Mouse (Mus musculus) kidney, adult 2 months (tissue): ENCODE data around the gene Abcc6. TPM values are rescaled to one million over a fixed set of nuclear protein-coding genes. Genes with fewer than 3 reads are reported as not detected.

Experiments
- DNase-seq: peaks from one replicate; pipeline ENCODE4 v3.0.0; 2021
- H3K27ac ChIP-seq: fragments of 200-500 bp; 2 replicates; pipeline ENCODE4 v1.5.1; 2012; ENCODE audit warnings: low read depth, low read length, control low read depth, inconsistent platforms; ENCODE audit not compliant: insufficient read depth
- H3K27me3 ChIP-seq: fragments of 200-500 bp; replicated peaks from 2 replicates; pipeline ENCODE4 v1.6.1; 2012; ENCODE audit warnings: mild to moderate bottlenecking, moderate library complexity, low read length, inconsistent platforms; ENCODE audit not compliant: control insufficient read depth, insufficient read depth
- H3K36me3 ChIP-seq: fragments of 200-500 bp; 2 replicates; pipeline ENCODE4 v1.6.1; 2012; ENCODE audit warnings: mild to moderate bottlenecking, moderate library complexity, low read length, inconsistent platforms; ENCODE audit not compliant: control insufficient read depth, insufficient read depth
- H3K4me1 ChIP-seq: fragments of 200-500 bp; 2 replicates; pipeline ENCODE4 v1.6.1; 2011; ENCODE audit warnings: low read length; ENCODE audit not compliant: control insufficient read depth, insufficient read depth
- H3K4me3 ChIP-seq: fragments of 200-500 bp; 2 replicates; pipeline ENCODE4 v1.5.1; 2011; ENCODE audit warnings: mild to moderate bottlenecking, low read depth, low read length, control low read depth; ENCODE audit not compliant: insufficient read depth
- CTCF ChIP-seq: fragments of 200-500 bp; conservative IDR thresholded peaks from 2 replicates; pipeline ENCODE4 v1.5.1; 2011; ENCODE audit warnings: low read depth, mild to moderate bottlenecking, control low read depth, low read length, moderate library complexity, mixed read lengths; ENCODE audit not compliant: insufficient read depth, insufficient read length
- POLR2A ChIP-seq: fragments of 200-500 bp; IDR thresholded peaks from one replicate; pipeline ENCODE4 v1.6.1; 2011; ENCODE audit warnings: low read depth, low read length, control low read depth
- WGBS: fragments of 180-500 bp; shearing (Covaris S2); methylation state at CpG from one replicate; pipeline ENCODE4 v1.1.7; 2018; 5-methylcytosine and 5-hydroxymethylcytosine counted together
- polyA plus RNA-seq: library from polyadenylated mRNA; depleted of rRNA; stranded (reverse); fragments of >200 nt; gene quantifications from 2 replicates; pipeline ENCODE4 v1.2.3, GENCODE M21; 2012

Gene Abcc6
- polyA plus RNA-seq, 1 experiment = 13.2 TPM

DNA sequence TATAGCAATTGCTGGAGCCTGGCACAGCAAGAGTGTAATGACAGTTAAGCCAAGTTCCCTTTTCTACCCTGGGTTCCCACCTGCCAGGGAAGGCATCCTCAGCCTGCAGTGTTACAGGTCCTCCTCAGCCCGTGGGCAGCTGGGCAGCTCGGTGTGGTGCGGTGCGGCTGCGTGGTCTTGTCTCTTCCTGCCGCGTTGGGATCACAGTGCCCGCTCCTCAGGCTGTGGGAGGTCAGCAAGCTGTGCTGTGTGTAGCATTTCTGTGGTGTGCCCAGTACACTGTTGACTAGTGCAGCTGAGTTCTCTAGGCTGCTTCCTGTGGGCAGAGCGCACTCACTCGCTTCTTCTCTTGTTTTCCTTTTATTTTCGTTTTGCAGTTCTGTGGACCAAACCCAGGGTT, 28.8 kb upstream of the Abcc6 start:
- Histone ChIP-seq H3K36me3 (peaks cover 1% of the 10 kb centered on the region; the same call in 1 of the 2 replicates), H3K27me3 (no peaks in the 10 kb centered on the region), H3K27ac (no peak overlapping the region), H3K4me1 (no peaks in the 10 kb centered on the region), H3K4me3 (no peak overlapping the region; the same call in 1 of the 2 replicates)
- TF ChIP-seq CTCF (no peak), POLR2A (no peak)
- WGBS = 90% methylated on average over 11 of the region's 11 CpGs
- no peak for DNase-seq

GRCm38 (mm10) chr7:46053566-46053965, 23.5 kb upstream of the Abcc6 start:
- TF ChIP-seq CTCF (no peak), POLR2A (no peak)
- Histone ChIP-seq H3K4me1 (no peaks in the 10 kb centered on the region), H3K4me3 (no peak overlapping the region), H3K27ac (no peak overlapping the region), H3K36me3 (no peaks in the 10 kb centered on the region), H3K27me3 (no peaks in the 10 kb centered on the region)
- WGBS = 73% methylated on average over 3 of the region's 3 CpGs
- no peak for DNase-seq

DNA sequence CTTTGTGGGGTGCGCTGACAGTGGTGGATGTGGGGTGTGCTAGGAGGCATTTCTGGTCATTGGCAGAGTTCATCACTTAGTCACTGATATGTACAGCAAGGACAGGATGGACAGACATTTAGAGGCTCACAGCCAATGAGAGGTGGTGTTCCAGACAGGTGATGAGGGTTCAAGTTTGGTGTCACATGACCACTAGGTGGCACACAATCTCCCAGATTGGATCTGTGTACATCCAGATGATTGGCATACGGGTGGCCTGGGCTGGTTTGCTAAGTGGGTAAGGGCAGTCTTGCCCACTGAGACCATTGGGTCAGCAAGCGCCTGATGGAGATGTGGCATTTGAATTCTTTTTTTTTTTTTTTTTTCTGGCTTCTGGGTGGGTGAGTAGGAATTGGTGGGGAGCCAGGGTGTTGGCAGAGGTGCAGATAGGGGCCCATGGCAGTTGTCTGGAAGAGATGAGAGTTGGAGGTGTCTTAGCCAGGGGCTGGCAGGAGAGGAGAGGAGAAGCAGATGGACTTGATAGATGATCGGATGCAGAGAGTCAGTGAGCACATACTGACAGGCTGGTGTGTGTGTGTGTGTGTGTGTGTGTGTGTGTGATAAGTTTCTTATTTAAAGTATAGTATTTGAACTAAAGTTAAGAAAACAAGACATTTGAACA, 22.2 kb upstream of the Abcc6 start:
- 87% methylated on average over 4 of the region's 4 CpGs for WGBS
- Histone ChIP-seq H3K36me3 (no peaks in the 10 kb centered on the region), H3K27ac (no peak overlapping the region), H3K4me3 (no peak overlapping the region), H3K4me1 (no peaks in the 10 kb centered on the region), H3K27me3 (no peaks in the 10 kb centered on the region)
- peak; percentile 16 for DNase-seq
- TF ChIP-seq CTCF = peak; percentile 33; the same call in 1 of the 2 replicates
- no peak for TF ChIP-seq POLR2A

DNA sequence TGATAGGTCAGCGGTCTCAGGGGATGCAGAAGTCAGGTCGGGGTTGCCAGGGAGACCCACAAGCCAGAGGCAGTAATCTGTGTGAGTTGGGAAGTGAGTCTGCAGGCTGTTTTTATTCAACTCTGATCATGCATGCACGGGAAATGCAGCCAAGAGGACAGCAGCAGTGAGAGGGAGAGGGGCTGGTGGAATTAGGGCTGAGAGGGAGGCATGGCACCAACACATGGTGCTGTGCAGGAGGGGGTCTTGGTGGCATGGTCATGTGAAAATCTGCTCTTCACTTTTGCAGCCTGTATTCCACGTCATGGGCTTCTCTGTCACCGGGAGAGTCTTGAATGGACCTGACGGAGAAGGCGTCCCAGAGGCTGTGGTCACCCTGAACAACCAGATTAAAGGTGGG, 19.9 kb upstream of the Abcc6 start:
- Histone ChIP-seq H3K36me3 (no peaks in the 10 kb centered on the region), H3K27ac (no peak overlapping the region), H3K4me3 (no peak overlapping the region), H3K4me1 (no peaks in the 10 kb centered on the region), H3K27me3 (no peaks in the 10 kb centered on the region)
- 92% methylated on average over 7 of the region's 7 CpGs for WGBS
- DNase-seq = no peak
- no peak for TF ChIP-seq POLR2A

DNA sequence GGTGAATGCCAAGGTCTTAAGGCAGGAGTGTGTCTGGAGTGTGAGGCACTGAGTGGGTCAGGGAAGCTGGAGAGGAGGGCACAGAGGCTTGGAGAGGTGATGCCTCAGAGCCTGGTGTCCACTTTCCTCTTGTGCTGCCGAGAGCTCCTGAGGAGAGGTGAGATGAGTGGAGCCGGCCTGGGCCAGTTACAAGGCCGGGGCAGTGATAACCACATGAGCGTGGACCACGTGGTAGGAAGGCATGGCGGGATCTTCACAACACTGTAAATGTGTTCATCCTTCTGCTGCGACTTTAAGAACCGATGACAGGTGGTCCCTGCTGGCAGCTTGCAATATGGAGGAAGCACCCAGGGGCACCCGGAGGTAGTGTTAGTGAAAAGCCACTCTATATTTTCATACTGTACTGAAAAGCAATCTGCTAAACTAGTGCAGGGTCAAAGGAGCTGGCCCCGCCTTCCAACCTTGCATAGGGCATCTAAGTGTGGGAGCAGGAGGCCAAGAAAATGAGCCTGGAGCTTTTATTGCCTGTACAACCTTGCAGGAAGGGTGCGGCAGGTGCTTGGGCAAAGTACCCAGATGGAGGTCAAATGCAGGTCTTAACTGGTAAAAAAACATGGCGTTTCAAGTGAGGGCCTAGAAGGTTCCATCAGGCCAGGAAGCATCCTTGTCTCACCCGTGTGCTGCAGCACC, 17.9 kb upstream of the Abcc6 start:
- H3K27me3 ChIP-seq = no peaks in the 10 kb centered on the region
- no peak for DNase-seq
- H3K36me3 ChIP-seq = no peaks in the 10 kb centered on the region
- 89% methylated on average over 13 of the region's 13 CpGs for WGBS
- no peak overlapping the region for H3K27ac ChIP-seq
- H3K4me3 ChIP-seq = no peak overlapping the region
- H3K4me1 ChIP-seq = no peaks in the 10 kb centered on the region
- TF ChIP-seq POLR2A = no peak
- TF ChIP-seq CTCF = no peak

GRCm38 (mm10) chr7:46045882-46046281, 15.8 kb upstream of the Abcc6 start:
- no peaks in the 10 kb centered on the region; the same call in 1 of the 2 replicates for H3K36me3 ChIP-seq
- no peak overlapping the region for H3K4me3 ChIP-seq
- no peak for DNase-seq
- TF ChIP-seq POLR2A (no peak), CTCF (no peak)
- no peaks in the 10 kb centered on the region for H3K4me1 ChIP-seq
- no peaks in the 10 kb centered on the region for H3K27me3 ChIP-seq
- 92% methylated on average over 11 of the region's 11 CpGs for WGBS
- H3K27ac ChIP-seq = no peak overlapping the region

GRCm38 (mm10) chr7:46044106-46044505, 14.0 kb upstream of the Abcc6 start:
- TF ChIP-seq POLR2A = no peak
- Histone ChIP-seq H3K27me3 (no peaks in the 10 kb centered on the region), H3K4me1 (no peaks in the 10 kb centered on the region), H3K4me3 (no peak overlapping the region), H3K36me3 (no peaks in the 10 kb centered on the region; the same call in 1 of the 2 replicates), H3K27ac (no peak overlapping the region)
- 84% methylated on average over 10 of the region's 10 CpGs for WGBS
- DNase-seq = no peak
